Mouse (Mus musculus) olfactory bulb, adult 2 months (tissue): ENCODE measurements around the gene Ccdc85c. TPM values are rescaled to one million over a fixed set of nuclear protein-coding genes. Genes with fewer than 3 reads are reported as not detected.

ENCODE experiments used
- H3K27ac ChIP-seq: fragments of 200-500 bp; 2 replicates; pipeline ENCODE4 v1.5.1; 2012; ENCODE audit warnings: low read depth, low read length; ENCODE audit not compliant: insufficient read depth
- H3K4me1 ChIP-seq: fragments of 200-500 bp; 2 replicates; pipeline ENCODE4 v1.6.1; 2012; ENCODE audit warnings: low read length; ENCODE audit not compliant: control insufficient read depth, insufficient read depth
- H3K4me3 ChIP-seq: fragments of 200-500 bp; 2 replicates; pipeline ENCODE4 v1.5.1; 2012; ENCODE audit warnings: mild to moderate bottlenecking, low read depth, low read length, moderate library complexity; ENCODE audit not compliant: insufficient read depth
- CTCF ChIP-seq: fragments of 200-500 bp; IDR thresholded peaks from 2 replicates; pipeline ENCODE4 v1.5.1; 2012; ENCODE audit warnings: low read depth, mild to moderate bottlenecking, low read length, moderate library complexity; ENCODE audit not compliant: insufficient read depth
- POLR2A ChIP-seq: fragments of 200-500 bp; IDR thresholded peaks from 2 replicates; pipeline ENCODE4 v1.6.1; 2012; ENCODE audit warnings: mild to moderate bottlenecking, low read depth, low read length, moderate library complexity; ENCODE audit not compliant: insufficient read depth
- WGBS: fragments of 180-500 bp; shearing (Covaris S2); methylation state at CpG from one replicate; pipeline ENCODE4 v1.1.7; 2018; 5-methylcytosine and 5-hydroxymethylcytosine counted together
- polyA plus RNA-seq: library from polyadenylated mRNA; stranded (reverse); fragments of >200 nt; gene quantifications from 2 replicates; pipeline ENCODE4 v1.2.4, GENCODE M21; 2012; ENCODE audit warnings: low replicate concordance; ENCODE audit not compliant: missing spikeins, insufficient read depth, insufficient read length

Ccdc85c gene
- polyA plus RNA-seq, 1 experiment = not detected

DNA sequence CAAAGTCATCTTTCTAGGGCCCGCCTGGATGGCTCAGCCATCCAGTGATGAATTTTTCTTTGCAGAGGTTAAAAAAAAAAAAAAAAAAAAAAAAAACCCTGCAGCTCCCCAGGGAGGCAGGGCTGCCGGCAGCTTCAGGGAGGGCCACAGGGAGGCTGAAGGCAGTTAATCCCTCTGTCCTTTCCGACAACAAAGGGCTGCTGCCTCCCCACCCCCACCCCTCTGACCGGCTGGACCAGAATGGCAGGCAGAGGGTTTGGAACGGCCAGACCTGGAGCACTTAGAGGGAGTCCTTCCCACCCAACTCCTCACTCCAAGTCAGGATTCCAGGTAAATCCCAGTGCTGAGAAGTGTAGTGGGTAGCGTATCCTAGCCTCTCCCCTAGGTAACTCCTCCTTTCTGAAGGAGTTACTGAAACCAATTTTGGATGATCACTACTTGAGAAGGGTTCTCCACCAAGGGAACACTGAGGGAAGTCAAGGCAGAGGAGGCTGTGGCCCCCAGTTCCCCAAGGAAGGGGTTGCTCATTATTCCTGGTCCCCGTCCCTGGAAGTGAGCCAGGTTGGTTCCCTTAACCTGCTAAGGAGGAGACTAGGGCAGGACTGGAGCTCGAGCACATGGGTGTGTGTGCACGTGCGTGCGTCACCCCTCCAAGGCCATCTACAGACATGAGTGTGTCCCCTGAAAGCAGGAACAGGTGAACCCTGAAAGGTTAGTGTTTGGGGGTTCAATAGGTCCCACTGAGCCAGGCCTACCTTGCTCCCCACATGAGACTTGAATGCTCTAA lies 10.2 kb upstream of the Ccdc85c start:
- WGBS = 59% methylated on average over 11 of the region's 11 CpGs
- Histone ChIP-seq H3K27ac (no peak overlapping the region), H3K4me1 (peaks cover 5% of the 10 kb centered on the region), H3K4me3 (no peak overlapping the region)
- TF ChIP-seq POLR2A (no peak), CTCF (no peak)

DNA sequence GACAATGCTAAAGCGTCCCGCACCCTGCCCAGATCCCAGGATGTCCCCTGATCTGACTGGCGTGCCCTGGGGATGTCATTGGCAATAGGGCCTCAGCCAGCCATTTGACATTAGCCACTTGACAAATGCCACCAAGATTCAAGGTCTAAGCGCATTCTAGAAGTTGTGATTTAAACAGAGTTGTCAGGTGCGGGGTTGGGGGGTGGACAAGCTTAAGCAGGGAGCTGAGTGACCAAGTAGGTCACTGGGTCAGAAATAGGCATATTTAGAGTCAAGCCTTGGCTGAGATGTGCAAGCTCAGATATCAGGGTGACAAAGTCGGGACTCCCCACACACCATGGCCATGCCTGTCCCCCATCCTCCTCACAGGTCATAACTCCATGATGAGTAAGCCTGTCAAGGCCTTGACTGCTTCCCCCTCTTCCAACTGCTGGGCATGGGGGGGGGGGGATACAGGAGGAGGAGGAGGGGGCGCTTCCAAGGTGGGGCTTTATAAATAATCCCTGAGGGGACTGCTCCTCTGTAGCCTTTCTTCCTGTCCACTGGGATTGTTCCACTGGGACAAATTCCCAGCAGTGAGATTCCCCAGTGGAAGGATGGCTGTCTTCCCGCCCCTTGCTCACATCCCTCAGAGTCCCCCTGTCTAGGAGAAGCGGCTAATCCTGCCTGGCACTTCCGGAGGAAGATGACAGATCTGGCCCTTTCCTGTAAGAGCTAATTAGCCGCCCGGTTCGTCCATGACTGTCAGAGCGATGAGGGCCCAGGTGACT lies 9.4 kb upstream of the Ccdc85c start:
- Histone ChIP-seq H3K27ac (no peak overlapping the region), H3K4me1 (peaks cover 5% of the 10 kb centered on the region), H3K4me3 (no peak overlapping the region)
- WGBS = 67% methylated on average over 14 of the region's 14 CpGs
- TF ChIP-seq POLR2A (no peak), CTCF (no peak)

DNA sequence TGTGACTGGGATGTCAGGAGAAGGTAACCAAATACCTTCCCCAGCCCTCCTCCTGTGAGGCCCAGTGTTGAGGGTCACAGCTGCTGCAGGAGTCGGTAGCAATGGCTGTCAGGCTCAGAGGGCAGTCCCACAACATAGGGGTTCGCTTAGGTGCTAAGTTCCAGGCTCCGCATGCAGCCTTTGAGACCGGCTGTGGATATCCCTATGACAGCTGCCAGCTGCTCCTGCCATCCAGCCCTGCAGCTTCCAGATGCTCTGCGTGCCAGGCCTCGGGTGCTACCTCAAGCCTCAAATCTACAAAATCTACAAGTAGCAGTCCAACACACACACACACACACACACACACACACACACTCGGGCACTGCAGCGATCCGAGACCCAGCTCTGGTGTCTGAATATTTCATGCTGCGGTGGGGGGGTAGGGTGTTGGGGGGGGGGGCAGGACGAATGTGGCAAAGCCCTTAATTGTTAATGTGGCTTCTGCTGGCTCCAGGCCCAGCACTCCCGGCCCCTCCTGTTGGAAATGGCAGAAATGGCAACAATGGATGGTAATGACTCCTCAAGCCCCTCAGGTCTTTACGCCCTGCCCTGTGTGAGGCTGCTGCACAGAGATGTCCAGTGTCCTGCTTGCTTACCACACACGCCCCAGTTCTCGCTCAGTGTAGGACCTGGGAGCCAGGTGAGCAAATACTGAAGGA lies 3.1 kb upstream of the Ccdc85c start:
- 46% methylated on average over 15 of the region's 15 CpGs for WGBS
- TF ChIP-seq POLR2A (no peak), CTCF (no peak)
- no peak overlapping the region for H3K4me3 ChIP-seq
- H3K4me1 ChIP-seq = peaks cover 33% of the 10 kb centered on the region
- no peak overlapping the region for H3K27ac ChIP-seq

DNA sequence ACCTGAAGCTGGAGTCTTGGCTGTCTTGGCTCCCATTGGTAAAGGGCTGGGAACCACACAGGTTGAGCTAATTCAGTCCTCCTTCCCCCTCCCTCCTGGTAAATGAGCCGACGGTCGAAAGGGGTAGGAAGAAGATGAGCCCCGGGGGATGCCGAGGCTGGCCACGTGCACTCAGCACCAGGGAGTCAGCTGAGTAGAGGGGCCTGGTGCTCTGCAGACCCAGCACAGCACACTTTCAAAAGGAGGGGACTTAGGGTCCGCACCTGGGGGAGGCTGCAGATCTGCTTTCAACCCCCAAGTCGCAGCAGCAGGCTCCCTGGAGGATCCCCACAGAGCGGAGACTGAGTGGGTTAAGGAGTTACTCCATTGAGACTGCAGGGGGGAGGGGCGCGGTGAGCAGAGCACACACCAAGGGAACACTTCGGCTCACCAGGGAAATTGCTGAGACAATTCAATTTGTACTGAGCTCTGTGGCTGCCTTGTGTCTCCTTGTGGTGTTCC lies 2.2 kb upstream of the Ccdc85c start:
- WGBS = 15% methylated on average over 12 of the region's 12 CpGs
- H3K27ac ChIP-seq = no peak overlapping the region
- peak overlapping the region; percentile 9; the same call in 1 of the 2 replicates for H3K4me3 ChIP-seq
- TF ChIP-seq CTCF = no peak
- no peak for TF ChIP-seq POLR2A
- H3K4me1 ChIP-seq = peaks cover 39% of the 10 kb centered on the region

DNA sequence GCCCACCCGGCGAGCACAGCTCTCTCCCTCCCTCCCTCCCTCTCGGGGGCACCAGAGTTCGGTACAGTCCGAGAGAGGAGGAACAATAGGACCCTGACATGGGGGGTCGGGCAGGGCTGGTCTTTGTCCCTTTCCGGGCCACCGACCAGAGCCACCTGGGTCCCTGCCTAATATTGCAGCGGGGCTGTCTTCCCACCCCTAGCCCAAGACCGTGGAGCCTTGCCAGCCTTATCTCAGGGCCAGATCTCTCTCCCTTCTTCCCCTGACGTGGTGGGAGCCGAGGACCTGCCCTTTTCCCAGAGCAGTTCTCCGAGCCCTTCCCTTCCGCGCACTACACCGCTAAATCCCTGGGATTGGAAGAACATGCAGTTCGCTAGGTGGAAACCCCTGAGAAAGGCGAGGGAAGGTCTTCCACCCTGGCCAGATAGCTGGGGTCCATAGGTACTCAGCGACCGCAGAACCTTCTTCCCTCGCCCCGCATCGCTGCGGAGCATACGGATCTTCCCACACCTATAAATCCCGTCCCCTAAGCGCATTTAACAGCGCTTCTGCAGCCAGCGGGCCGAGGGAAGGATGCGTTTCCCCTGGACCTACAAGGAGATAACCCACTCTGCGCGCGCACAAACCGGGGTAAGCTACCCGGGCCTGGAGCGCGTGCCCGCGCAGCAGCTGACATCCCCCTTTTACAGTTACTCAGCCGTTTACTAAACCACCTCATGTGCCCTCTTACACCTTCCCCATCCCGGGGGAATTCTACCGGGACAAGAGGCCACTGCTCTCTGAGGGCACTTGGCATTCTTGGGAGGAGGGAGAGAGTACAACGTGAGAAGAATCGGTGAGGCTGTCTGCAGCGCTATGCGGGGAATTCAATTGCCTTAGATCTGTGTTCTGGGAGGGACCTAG lies 946 bp upstream of the Ccdc85c start:
- under 1% methylated on average over 47 of the region's 47 CpGs for WGBS
- Histone ChIP-seq H3K27ac (peak overlapping the region; percentile 65), H3K4me1 (peaks cover 52% of the 10 kb centered on the region), H3K4me3 (peak overlapping the region; percentile 87)
- TF ChIP-seq POLR2A (no peak), CTCF (no peak)

DNA sequence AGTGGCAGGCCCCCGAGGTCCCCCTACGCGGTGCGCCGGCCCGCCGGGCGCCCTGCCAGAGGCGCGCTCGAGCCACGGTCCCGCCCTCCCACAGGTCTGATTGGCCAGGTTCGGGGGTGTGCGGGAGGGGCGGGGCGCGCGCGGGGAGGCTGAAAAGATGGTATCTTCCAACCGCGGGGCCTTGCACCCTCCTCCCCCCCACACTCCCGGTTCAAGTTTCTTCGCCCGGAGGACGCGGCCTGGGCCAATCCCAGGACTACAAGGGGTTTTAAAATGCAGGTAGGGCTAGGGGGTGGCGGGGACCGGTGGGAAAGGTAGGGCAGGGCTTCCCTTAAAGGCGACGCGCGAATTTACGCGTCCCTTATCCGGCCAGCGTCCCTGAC lies 274 bp upstream of the Ccdc85c start:
- TF ChIP-seq POLR2A (peak; percentile 21; the same call in 1 of the 2 replicates), CTCF (no peak)
- Histone ChIP-seq H3K27ac (peak overlapping the region; percentile 65), H3K4me1 (peaks cover 54% of the 10 kb centered on the region), H3K4me3 (peak overlapping the region; percentile 87)
- under 1% methylated on average over 37 of the region's 37 CpGs for WGBS

DNA sequence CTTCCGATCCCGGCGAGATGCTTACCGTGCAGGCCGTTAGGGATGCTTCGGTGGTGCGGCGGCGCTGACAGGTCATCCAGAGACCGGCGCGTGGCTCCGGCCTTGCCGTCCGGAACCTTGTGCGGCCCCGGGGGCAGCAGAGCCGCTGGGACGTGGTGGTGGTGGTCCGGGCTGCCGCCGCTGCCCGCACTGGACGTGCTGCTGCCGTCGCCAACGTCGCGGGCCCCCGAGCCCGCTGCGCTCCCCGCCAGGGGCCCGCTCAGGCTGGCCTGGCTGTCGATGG lies 971 bp downstream of the Ccdc85c start:
- peak overlapping the region; percentile 87 for H3K4me3 ChIP-seq
- H3K27ac ChIP-seq = no peak overlapping the region
- peaks cover 63% of the 10 kb centered on the region for H3K4me1 ChIP-seq
- WGBS = under 1% methylated on average over 35 of the region's 35 CpGs
- TF ChIP-seq CTCF = no peak
- no peak for TF ChIP-seq POLR2A

DNA sequence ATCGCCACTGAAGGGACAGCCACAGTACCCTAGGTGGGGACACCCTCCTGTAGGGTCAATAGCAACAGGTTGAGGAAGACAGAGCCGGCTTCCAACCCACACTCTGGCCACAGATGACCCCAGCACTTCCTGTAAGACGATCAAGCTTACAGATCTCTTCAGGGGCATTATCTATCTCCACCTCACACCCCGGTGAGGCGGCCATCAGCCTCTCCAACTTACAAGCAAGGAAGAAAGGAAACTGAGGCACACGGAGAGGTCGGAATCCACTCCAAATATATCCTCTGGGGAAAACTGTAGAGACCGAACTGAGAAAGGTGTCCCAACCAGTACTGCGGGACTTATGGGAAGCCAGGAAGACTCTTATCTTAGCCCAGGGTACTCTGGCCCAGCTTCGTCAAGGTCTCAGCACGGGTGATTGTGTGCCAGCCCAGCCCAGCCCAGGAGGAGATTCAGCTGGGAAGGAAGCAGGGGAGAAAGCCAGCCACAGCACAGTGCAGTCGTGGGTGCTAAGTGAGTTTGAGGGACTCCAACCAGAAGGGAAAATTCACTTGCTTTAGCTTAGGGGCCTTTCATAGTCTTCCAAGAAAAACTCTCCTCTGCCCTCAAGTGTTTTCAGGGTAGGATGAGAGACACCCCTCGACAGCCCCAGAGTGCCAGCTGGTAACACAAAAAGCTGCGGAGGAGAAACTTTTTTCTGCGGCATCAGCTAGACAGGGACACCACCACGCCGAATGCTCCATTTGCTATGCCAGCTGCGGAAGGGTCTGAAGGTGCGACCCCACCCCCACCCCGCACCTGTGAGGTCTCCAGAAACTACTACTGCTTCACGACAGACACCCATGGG lies 1.5 kb downstream of the Ccdc85c start:
- no peak overlapping the region for H3K27ac ChIP-seq
- H3K4me3 ChIP-seq = peak overlapping the region; percentile 87
- WGBS = 12% methylated on average over 21 of the region's 21 CpGs
- TF ChIP-seq POLR2A = no peak
- TF ChIP-seq CTCF = no peak
- H3K4me1 ChIP-seq = peaks cover 68% of the 10 kb centered on the region
